Mouse (Mus musculus) natural killer cell, adult 2 months (primary cell): ENCODE data around the gene Jmjd8.
A peak's percentile ranks its signal among the peaks of the same experiment; 100 is the strongest.
"Not testable (repeated sequence)": the region's sequence is repeated elsewhere in the genome, so short reads cannot be mapped to it uniquely, and the experiment has no call there.

Experiments used
- DNase-seq, 2 experiments: peaks; one replicate each; pipeline ENCODE4 v3.0.0; 2022; ENCODE audit warnings: low spot score in 2 of 2

Jmjd8 gene

DNA sequence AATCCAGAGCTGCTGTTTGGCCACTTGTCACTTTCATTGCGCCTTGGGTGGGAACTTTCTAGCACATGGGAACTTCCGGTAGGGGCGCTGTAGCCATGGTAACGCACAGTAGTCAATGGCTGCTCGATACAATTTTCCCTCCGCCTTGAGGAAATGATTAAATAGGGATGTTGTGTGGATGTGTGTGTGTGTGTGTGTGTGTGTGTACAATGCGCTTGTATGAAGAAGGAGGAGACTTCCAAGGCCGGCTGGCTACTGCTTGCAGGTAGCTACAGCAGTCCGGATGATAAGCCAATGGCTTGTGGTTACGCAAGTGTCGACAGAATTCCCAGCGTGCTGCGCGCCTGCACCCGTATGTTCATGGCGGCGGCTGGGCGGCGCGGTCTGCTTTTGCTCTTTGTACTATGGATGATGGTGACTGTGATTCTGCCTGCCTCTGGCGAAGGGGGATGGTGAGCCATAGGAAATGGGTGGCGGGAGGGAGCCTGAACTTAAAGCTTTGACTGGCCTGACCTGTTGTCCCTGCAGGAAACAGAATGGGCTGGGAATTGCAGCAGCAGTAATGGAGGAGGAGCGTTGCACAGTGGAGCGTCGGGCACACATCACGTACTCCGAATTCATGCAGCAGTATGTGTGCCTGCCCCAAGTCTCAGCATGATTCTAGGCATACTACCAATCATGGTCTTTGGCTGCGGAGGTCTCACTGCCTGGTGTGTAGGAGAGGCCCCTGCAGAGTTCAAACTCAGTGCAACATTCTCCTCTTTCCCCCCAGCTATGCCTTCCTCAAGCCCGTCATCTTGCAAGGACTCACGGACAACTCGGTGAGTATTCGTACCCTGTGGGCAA lies at the start of gene Jmjd8:
Gene Jmjd8, plus strand, starts transcription at position 156 of the 846 bp plus-strand sequence.
- DNase-seq: peak; percentile 53 to 56

DNA sequence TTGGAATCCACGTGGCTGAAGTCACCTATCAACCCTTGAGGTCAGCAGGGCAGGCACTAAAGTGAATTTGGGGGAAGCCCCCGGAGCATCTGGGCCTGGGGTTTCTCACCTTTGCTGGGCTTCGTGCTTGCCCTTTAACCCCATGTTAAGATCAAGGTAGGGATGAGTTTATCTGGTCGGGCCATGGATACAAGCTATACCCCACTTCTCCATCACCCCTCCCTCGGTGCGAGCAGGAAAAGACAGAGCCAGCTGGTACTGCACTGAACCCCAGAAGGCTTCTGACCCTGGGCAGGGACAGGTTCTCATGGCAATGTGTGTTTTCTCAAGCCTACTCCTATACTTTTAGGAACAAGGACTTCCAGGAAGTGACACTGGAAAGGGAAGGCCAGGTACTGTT lies 47.3 kb upstream of the Jmjd8 start:
- no peak for DNase-seq

DNA sequence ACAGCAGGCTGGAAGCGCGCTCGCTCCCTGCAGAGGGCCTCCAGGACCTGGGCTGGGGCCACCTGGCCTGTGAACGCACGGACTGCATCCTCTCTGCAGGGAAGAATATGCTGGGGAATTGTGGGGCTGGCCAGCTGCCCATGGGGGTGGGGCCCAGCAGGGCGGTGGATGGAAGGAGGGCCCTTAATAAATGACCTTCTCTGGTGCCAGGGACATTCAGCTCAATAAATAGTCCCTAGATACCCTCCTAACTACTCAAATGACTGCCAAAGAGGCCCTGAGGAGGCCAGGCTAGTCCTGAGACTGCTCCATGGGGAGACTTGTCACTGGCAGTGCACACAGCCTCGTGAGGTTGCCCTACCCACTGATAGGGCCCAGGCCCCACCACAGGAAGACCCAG lies 45.6 kb upstream of the Jmjd8 start:
- no peak for DNase-seq

DNA sequence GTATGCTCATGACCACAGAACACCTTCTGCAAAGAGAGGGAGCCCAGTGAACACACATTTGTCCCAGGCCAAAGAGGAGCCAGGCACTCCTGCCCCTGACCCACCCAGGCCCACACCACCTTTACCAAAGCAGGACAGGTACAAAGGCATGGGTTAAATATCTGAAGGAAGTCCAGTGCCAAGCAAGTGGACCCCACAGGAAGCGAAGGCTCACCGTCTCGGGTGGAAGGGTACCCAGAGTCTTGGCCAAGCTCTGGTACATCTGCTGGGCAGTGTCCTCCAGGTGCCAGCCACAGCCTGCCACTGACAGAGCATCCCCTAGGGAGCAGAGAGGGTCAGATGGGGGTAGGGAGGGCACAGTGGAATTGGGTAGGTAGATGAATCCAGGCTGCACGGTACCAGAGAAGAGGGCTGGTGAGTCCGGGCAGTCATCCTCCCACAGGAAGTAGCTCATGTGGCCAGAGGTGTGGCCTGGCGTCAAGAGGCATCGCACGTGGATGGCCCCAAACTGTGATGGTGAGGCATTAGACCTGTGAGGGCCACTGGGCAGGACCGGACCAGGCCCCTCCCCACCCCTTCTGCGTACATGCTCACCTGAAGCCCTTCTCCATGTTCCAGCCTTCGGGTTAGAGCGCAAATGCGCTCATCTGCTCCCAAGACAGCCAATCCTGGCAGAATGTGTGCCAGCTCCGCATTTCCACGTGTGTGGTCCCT lies 44.6 kb upstream of the Jmjd8 start:
- no peak for DNase-seq

DNA sequence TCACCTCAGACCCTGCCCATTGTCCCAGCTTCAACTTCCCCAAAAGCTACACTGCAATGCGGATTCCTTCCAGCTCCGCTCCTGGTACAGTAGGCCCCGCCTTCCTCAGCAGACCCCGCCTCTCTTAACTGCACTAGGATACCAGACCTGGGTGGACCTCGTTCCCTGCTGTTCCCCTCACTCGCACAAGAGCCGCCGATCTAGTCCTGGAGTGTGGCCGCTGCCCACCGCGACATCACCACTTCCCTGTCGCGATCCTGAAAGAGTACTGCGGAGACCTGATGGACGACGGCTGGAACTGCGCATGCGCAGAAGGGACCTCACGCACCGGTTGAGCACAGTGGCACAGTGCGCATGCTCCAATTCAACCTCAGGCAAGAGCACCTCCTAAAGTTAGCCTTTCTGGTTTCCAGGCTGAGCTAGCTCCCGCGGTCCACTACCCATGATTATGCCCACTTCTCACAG lies 43.4 kb upstream of the Jmjd8 start, which contains the start of gene Haghl:
Gene Haghl, minus strand, starts transcription at position 393 of the 465 bp plus-strand sequence.
- DNase-seq: peak; percentile 92 to 95

DNA sequence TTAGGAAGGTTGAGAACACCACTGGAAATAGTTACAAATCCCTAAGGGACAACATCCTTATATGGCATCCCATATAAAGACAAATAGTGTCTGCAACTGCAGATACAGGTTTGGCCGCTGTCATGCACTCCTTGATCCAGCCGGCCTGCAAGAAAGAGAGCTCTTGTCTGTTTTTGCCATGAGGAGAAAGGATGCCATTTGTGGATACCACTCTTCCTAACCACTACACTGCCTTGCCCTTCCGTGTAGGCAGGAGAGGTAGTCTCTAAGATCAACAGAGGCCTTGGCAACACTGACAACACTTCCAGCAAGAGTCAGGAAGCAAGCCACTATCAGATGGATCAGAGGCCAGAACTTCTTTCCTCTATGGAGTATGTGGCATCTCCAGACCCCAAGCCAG lies 42.4 kb upstream of the Jmjd8 start, which contains the start of gene Ccdc78:
Gene Ccdc78, plus strand, starts transcription at position 301 of the 400 bp plus-strand sequence.
- no peak for DNase-seq

DNA sequence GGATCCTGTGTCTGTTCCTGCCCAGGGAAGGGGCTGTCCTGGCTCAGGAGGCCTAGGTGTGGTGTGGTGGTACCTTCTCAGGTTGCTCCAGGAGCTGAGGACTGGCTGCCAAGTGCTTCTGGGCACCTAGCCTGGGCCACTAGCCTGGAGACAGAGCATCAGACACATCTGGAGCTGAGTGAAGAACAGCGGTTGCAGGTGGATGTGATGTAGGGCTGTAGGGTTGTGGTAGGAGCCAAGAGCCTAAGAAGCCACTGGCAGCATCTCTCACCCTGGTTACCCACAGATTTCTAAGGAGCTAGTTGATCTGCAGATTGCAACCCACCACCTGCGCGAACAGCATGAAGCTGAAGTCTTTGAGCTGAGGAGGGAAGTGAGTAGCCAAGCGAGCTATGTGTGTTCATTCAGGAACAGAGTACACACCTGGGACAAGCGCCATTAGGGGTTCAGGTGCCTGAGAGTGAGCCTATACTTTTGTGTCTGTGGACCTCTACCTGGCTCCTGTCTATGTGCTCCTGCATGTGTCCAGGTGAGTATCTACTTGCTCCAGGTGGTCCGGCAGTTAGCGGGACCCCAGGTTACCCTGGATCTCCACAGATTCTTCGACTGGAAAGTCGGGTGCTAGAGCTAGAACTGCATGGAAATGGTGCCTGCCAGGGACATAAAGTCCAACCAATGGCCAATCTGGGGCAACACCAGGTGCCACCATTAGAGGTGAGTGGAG lies 41.7 kb upstream of the Jmjd8 start:
- no peak for DNase-seq

DNA sequence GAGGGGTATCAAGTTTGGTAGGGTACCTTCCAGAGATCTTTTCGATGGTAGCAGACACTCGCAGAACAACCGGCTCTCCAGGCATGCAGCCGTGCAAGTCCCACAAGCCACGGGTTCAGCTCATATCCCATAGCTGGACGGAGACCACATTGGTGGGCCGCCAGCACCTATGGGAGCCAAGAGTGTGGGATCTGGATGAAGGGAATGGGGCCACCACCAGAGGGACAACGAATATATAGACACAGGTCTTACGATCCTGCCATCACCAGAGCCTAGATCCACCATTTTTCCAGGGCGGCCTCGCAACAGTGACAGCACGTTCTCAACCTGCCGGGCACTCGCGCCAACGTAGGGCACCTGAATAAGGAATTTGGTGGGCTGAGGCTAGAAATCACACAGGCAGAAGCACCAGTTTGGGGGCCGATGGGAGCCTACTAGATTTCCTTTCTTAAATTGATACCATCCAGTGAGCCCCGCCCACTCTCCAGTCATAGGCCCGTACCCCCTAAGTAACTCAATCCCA lies 37.3 kb upstream of the Jmjd8 start:
- no peak for DNase-seq

DNA sequence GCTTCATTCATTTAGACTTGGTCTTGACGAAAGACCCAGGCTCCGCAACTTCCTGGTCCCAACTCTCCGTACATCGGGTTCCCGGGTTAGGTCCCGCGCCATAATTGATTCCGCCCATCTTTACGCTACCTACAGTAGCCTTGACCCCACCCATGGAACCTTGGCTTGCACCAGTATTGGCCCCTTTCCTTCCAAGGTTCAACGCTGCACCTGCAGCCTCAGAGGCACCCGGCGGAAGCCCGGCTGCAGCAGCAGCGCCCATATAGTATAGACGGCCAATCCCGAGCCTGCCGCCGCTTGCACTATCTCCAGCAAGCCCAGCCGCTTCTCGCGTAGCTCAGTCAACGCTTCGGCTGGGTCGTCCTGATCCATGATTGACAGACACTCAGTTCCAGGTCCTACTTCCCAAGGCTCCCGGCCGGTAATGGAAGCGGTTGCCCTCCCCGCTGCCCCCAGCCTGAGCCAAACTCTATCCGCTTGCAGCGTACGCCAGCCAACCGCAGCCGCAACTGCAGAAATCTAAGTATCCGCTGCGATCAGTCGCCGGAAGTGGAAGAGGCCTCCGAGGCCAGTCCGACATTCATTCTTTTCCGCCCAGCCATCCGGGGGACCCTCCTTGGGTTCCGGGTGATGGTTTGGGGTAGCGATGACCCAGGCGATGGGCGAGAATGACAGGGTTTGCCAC lies 36.7 kb upstream of the Jmjd8 start:
- peak; percentile 85 to 86 for DNase-seq

DNA sequence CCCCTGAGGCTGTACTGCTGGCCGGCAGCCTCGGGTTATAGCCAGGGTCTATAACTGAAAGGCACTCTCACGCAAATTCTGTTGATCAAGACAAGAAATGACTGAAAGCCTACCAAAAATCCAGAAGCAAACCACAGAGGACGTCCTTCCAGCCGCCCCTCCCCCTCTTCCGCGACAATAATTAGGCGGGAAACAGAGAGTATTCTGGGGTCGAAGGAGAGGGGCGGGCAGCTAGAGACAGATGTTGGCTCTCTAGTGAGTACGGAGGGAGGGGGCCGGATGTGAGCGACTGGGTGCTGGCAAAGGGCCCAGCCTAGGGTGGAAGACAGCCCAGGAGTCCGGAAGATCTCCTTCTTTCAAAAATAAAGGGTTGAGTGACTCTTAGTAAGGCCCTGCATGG lies 36.1 kb upstream of the Jmjd8 start, which contains the start of gene Fam173a:
Gene Fam173a, minus strand, starts transcription at position 287 of the 400 bp plus-strand sequence.
- DNase-seq: peak; percentile 65 to 71

DNA sequence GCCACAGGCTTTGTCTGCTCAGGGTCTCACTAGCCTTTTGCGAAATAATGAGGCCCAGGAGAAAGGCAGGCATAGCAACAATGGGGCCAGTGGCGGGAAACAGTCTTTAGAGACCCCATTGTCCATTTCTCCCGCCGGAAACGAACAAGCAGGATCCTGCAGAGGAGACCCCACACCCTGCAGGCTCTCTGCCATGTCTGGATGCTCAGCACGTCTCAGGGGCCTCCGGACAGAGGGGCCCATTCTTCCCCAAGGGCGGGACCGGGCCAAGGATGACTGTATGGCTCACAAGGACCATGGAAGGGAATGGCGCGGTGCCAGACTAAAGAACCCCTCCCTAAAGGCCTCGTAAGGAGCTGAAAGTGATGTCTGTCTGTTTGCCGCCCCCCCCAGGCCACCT lies 34.5 kb upstream of the Jmjd8 start:
- no peak for DNase-seq

DNA sequence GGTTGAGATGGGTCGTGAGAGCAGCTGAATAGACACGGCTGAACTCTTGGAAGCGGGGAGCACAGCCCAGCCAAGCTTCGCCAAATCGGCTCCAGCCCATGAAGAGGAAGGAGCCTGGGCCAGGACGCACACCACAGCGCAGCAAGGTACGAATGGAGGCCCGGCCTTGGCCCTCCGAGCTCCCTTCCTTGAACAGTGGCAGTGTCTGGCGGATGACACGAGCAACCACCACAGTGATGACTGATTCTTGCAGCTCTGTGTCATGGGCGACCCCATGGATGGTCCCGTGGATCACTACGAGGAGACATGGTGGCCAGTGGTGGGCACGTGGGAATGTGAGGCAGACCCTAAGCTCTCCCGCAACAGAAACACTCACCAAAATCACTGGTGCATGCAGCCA lies 33.7 kb upstream of the Jmjd8 start:
- DNase-seq: no peak

DNA sequence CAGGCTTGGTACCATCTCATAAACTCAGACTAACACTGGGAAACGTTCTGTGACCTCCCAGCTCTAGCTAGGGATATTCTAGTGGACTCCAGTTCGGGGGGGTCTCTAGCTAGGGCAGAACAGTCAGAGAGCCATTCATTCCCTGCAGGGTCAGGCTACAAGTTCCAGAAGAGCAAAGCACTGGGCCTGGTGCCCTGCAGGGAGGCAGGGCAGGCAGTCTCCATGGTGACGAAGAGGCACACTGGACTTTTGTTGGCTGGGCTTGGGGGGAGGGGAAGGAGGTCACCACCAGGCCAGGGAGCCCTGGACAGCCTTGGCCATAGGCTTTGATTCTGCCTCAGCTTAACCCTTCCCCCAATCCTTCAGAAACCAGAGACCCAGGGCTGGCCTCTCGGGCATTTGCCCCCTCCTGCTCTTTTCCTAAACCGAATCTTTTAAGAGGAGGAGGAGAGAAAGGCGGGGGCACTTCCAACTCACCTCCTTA lies 33.0 kb upstream of the Jmjd8 start, which contains the start of gene AC134908.4:
Gene AC134908.4, minus strand, starts transcription at position 51 of the 484 bp plus-strand sequence.
- no peak for DNase-seq

DNA sequence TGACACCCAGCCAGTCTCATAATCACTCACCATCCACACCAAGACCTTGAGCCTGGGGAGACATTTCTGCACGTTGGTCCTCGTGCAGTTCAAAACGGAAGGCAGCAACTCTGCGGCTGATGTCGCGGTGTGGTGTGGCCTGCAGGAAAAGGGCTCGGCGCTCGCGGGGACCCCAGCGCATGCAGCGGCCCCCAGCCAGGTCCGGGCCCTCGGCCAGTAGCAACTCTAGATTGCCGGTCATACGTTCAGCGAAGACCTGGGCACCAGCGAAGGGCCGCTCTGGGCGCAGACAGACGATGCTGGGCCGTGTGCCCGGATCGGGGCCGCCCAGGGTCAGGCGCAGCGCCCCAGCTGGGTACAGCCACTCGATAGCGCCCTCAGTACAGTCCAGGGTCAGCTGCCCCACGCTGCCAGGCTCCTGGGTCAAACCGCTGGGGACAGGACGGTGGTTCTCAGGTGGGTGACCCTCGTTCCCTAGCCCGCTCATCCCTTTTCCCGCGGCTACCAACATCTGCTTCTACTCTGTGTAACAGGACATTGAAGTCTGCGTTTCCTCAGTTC lies 32.4 kb upstream of the Jmjd8 start:
- no peak for DNase-seq

DNA sequence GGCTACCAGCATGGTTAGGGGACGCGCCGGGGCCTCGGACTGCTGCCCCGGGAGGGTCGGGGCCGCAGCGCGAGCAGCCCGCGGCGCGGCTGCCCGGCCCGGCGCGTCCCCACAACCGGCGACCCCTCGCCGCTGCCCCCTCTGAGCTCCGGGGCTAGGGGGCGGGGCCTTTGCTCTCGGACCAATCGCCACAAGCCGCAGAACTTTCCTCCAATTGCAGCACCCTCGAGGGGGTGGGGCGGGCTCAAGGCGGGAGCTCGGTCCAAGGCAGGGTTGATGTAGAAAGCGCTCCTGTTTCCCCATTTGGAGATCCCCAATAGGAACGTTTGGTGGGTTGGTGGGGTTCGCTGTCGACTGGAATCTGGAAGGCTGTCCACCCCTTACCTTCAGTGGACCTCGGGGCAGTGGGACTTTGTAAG lies 31.7 kb upstream of the Jmjd8 start, which contains the start of gene Metrn:
Gene Metrn, minus strand, starts transcription at position 186 of the 419 bp plus-strand sequence.
- DNase-seq: peak; percentile 69 to 75

DNA sequence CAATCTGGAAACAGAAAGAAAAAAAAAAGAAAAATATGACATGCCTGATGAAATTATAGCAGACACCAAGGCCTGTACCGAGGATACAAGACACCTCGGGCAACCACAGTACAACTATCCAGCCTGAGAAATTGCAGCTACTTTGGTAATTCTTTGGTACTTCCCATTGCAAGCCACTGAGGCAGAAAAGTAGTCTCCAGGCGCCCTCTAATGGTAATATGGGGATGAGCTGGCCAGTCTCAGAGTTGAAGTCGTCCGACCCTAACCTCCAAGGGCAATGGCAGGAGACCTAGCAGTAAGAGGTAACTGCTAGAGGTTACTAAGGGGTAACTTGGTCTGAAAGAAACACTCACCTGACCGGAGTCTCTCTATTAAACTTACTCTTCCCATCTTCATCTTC lies 27.6 kb upstream of the Jmjd8 start:
- DNase-seq: peak; percentile 70 to 77

DNA sequence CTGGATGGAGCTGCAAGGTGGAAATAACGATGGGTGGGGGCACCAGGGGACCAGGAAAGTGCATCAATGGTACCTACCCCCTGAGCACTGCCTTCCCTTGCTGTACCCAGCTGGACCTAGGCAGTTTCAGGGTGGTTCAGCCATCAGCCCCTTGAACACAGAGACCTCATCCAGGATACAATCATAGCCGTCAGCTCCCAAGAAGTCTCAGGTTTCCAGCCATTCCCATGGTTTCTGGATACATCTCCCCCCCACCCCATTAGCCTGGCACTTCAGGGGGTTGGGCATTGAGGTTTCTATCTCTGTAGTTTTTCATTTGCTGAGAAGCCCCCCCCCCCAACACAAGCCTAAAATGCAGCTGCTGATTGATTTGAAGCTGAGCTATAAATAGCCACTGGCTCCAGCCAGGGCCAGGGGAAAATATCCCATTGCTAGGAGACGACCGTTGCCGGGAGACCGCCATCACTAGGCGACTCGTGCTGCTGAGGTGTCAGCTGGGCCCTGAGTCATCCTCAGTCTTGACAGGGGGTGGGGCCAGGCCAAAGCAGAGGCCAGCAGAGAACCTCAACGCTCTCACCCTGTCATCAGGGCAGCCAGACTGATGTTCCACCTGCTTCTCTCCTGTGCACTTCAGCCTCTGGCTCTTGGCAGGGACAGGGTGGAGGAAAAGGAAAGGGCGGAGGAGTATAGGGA lies 25.7 kb upstream of the Jmjd8 start:
- no peak for DNase-seq

DNA sequence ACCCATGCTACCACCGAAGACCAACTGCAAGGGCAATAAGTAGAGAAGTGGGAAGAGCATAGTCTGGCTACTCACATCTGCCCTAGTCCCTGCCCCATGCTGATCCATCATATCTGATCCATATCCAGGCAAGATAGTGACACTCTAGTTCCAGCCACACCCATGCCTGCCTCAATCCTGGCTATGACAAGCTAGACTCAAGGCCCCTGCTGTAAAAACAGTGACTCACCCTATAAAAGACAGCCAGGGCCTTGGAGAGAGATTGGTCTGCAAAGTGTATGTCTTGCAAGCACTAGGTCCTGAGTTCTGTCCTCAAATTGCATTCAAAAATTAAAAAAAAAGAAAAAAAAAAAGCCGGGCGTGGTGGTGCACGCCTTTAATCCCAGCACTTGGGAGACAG lies 22.2 kb upstream of the Jmjd8 start:
- DNase-seq: no peak

DNA sequence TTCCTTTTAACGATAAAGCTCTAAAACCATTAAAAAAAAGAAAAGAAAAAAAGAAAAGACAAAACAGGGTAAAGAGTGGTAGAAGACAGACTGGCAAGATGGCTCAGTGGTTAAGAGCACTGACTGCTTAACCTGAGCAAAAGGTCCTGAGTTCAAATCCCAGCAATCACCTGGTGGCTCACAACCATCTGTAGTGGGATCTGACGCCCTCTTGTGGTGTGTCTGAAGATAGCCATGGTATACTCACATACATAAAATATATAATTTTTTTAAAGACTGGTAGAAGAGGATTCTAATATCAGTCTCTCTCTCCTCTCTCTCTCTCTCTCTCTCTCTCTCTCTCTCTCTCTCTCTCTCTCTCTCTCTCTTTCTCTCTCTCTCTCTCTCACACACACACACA lies 21.2 kb upstream of the Jmjd8 start:
- DNase-seq: not testable (repeated sequence)

DNA sequence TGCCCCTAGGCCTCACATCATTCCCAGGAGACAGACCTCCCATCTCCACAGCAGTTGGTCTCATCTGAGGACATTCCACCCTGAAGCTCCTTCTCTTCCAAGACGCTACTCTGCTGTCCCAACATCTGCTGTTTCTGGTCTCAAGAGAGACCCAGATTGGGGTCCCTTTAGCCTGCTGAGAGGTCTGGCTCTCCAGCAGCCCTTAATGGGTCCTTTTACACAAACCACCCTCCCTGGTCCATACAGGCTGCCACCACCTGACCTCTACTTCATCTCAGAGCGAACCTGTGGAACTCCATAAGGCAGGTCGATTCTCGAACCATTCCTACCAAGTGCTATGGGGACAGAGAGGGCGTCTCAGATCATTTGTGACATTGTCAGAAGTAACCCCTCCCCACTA lies 20.6 kb upstream of the Jmjd8 start:
- DNase-seq: no peak
